ENCODE assay signal across 18 mouse cellular contexts in the genomic region with DNA sequence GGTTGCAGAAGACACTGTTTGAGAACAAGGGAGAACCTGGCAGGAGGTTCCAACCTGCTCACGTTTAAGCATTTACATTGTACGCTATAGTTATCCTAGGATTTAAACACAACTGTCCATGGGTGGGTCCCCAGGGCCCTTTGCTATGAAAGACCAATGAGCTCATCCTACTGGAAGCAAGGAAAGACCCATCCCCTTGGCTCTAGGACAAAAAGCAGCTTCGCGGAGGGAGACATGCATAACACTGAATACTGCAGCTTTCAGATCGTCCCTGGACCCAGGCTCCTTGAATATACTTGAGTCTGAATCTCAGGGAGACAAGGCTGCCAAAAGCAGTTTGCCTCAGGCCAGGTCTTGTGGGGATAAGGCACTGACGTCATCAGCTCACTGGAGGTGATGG.
"Had no signal": no experiment of that assay in that cellular context is flagged by ENCODE, and none has a peak within 500 bp of the region (broad histone marks: within the 10 kb centered on the region; RNA-seq: fewer than 3 reads in every experiment).

No protein-coding gene starts in this region.

- H3K9ac ChIP-seq: lung, embryonic 14.5 days; midbrain, embryonic 12.5 days; neural tube, embryonic 13.5 days; neural tube, embryonic 15.5 days had no signal

- H3K36me3 ChIP-seq: midbrain, embryonic 10.5 days; midbrain, embryonic 12.5 days; neural tube, embryonic 13.5 days; neural tube, embryonic 15.5 days had no signal

- H3K9me3 ChIP-seq: midbrain, embryonic 10.5 days; midbrain, embryonic 12.5 days; neural tube, embryonic 13.5 days; neural tube, embryonic 15.5 days had no signal

- ATAC-seq: midbrain, embryonic 16.5 days had no signal

- H3K4me2 ChIP-seq: lung, embryonic 14.5 days; midbrain, embryonic 12.5 days; neural tube, embryonic 13.5 days; neural tube, embryonic 15.5 days had no signal

- H3K27me3 ChIP-seq: midbrain, embryonic 12.5 days; neural tube, embryonic 13.5 days; neural tube, embryonic 15.5 days had no signal

- DNase-seq: lung, embryonic 14.5 days; lung, postnatal 10 days; lung, postnatal 4 days; midbrain, embryonic 14.5 days; retina, postnatal 1 day; right cerebral cortex, adult 18-20 months; right cerebral cortex, postnatal 25 days; right cerebral cortex, postnatal 4 days; spleen, adult 18-20 months; thymus, adult 18-20 months; thymus, postnatal 14 days; thymus, postnatal 36 days had no signal

- H3K27ac ChIP-seq: midbrain, embryonic 10.5 days; midbrain, embryonic 12.5 days; neural tube, embryonic 13.5 days; neural tube, embryonic 15.5 days had no signal

- H3K4me1 ChIP-seq: midbrain, embryonic 12.5 days had no signal

- H3K4me3 ChIP-seq: midbrain, embryonic 10.5 days; midbrain, embryonic 12.5 days; myocyte; neural tube, embryonic 13.5 days; neural tube, embryonic 15.5 days had no signal
